Mouse (Mus musculus): ENCODE measurements around the gene Rec114.

GRCm38 (mm10) chr9:58651993-58652392, 91.8 kb downstream of the Rec114 start:
- TF ChIP-seq CTCF (IDR thresholded peaks at IDR 0.05; ENCODE audit: low read depth, low read length), result no peak
- no peak for TF ChIP-seq GATA1 (IDR thresholded peaks at IDR 0.05; ENCODE audit: borderline replicate concordance, low read length)

Data from G1E (cell line).